Comparison of ENCODE assay signal across 23 mouse cellular contexts in the genomic region with DNA sequence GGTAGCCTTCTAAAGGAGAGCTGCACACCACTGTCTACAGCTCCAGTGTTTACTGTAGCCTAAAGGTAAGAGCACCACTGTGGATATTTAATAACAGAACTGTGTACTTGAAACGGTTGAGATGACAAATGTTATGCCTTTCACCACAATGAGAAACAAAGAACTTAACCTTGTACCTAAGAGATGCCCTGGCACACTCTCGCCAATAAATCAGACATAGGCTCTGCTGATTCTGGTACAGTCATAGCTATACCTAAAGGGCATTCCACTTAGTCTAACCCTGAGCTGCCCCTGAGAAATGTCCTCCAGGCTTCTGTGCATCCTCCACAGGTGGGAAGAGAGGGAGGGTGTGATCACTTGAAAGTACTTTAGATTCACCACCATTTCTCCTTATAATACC. TPM values are rescaled to one million over a fixed set of nuclear protein-coding genes. Genes with fewer than 3 reads are reported as not detected.
A peak's percentile ranks its signal among the peaks of the same experiment; 100 is the strongest.
DNase-seq lines count a peak whose midpoint lies in the region; ATAC-seq lines count a peak whose summit lies in the region.
"Had no signal": no experiment of that assay in that cellular context is flagged by ENCODE, and none has a peak within 500 bp of the region (broad histone marks: within the 10 kb centered on the region; RNA-seq: fewer than 3 reads in every experiment).

No protein-coding gene starts in this region.

- peak; percentile 49 to 76 for DNase-seq in adrenal gland, adult (ENCODE audit: inconsistent age in 2 of 2, low spot score in 1 of 2)
- no peak for DNase-seq in adrenal gland, postnatal 25 days
- DNase-seq in limb, embryonic 11.5 days (ENCODE audit: low spot score), result no peak
- no peak for DNase-seq in limb, embryonic 10.5 days (ENCODE audit: low spot score)
- peak; percentile 37 for DNase-seq in adrenal gland, postnatal 10 days
- no peak for DNase-seq in ovary, postnatal 14 days (ENCODE audit: low spot score)
- DNase-seq: B cell, adult 2 months; cerebellum, adult 18-20 months; cerebellum, adult 9-10 months; cerebellum, postnatal 14 days; forebrain, postnatal 0 days; gastrocnemius, adult 2 months; gastrocnemius, postnatal 14 days; heart, adult 11 months had no signal

- 84% methylated on average over 2 of the region's 2 CpGs for WGBS in limb, embryonic 11.5 days
- WGBS in limb, embryonic 10.5 days, result 88% methylated on average over 2 of the region's 2 CpGs

- no peak overlapping the region for H3K4me3 ChIP-seq in limb, embryonic 11.5 days (ENCODE audit: low read depth, low read length)
- no peak overlapping the region for H3K4me3 ChIP-seq in limb, embryonic 10.5 days
- H3K4me3 ChIP-seq: embryonic facial prominence, embryonic 12.5 days; embryonic facial prominence, embryonic 15.5 days; gastrocnemius, adult 2 months; hindbrain, embryonic 12.5 days; hindbrain, embryonic 15.5 days had no signal

- no peaks in the 10 kb centered on the region for H3K36me3 ChIP-seq in limb, embryonic 11.5 days (ENCODE audit: control insufficient read depth, insufficient read depth, low read length)
- H3K36me3 ChIP-seq in limb, embryonic 10.5 days, result no peaks in the 10 kb centered on the region
- H3K36me3 ChIP-seq: embryonic facial prominence, embryonic 12.5 days; embryonic facial prominence, embryonic 15.5 days; G1E; hindbrain, embryonic 12.5 days; hindbrain, embryonic 15.5 days had no signal

- H3K27me3 ChIP-seq in limb, embryonic 11.5 days (ENCODE audit: control insufficient read depth, insufficient read depth, low read length), result no peaks in the 10 kb centered on the region
- no peaks in the 10 kb centered on the region for H3K27me3 ChIP-seq in limb, embryonic 10.5 days (ENCODE audit: low read depth, poor library complexity, severe bottlenecking)
- H3K27me3 ChIP-seq: CH12.LX; embryonic facial prominence, embryonic 12.5 days; embryonic facial prominence, embryonic 15.5 days had no signal

- H3K9ac ChIP-seq in limb, embryonic 11.5 days (ENCODE audit: low read length), result 0 out of 2 replicates have a peak overlapping the region, but pooled peaks have one; percentile 18
- H3K9ac ChIP-seq: embryonic facial prominence, embryonic 12.5 days; embryonic facial prominence, embryonic 15.5 days; forebrain, postnatal 0 days; hindbrain, embryonic 12.5 days; hindbrain, embryonic 15.5 days had no signal

- H3K27ac ChIP-seq in limb, embryonic 11.5 days (replicated peaks; ENCODE audit: low read depth, low read length), result no peak overlapping the region
- no peak overlapping the region for H3K27ac ChIP-seq in limb, embryonic 10.5 days
- H3K27ac ChIP-seq: embryonic facial prominence, embryonic 12.5 days; embryonic facial prominence, embryonic 15.5 days; gastrocnemius, adult 2 months; hindbrain, embryonic 12.5 days; hindbrain, embryonic 15.5 days had no signal

- no peak for ATAC-seq in limb, embryonic 11.5 days (ENCODE audit: insufficient number of reproducible peaks, low FRiP score, low TSS enrichment, low read depth)
- ATAC-seq: forebrain, embryonic 14.5 days; forebrain, postnatal 0 days; intestine, postnatal 0 days had no signal

- no peaks in the 10 kb centered on the region for H3K4me1 ChIP-seq in limb, embryonic 11.5 days (ENCODE audit: control insufficient read depth, insufficient read depth, low read length)
- peaks cover 15% of the 10 kb centered on the region for H3K4me1 ChIP-seq in limb, embryonic 10.5 days
- H3K4me1 ChIP-seq: hindbrain, embryonic 12.5 days; hindbrain, embryonic 15.5 days had no signal

- no peak overlapping the region for H3K4me2 ChIP-seq in limb, embryonic 11.5 days (ENCODE audit: low read depth, severe bottlenecking)
- H3K4me2 ChIP-seq: embryonic facial prominence, embryonic 12.5 days; embryonic facial prominence, embryonic 15.5 days; heart, embryonic 11.5 days; hindbrain, embryonic 12.5 days; hindbrain, embryonic 15.5 days had no signal

- H3K9me3 ChIP-seq in limb, embryonic 11.5 days (ENCODE audit: control insufficient read depth, low read length), result no peaks in the 10 kb centered on the region
- H3K9me3 ChIP-seq in limb, embryonic 10.5 days (replicated peaks), result no peaks in the 10 kb centered on the region
- H3K9me3 ChIP-seq: embryonic facial prominence, embryonic 12.5 days; embryonic facial prominence, embryonic 15.5 days; G1E; hindbrain, embryonic 12.5 days; hindbrain, embryonic 15.5 days had no signal

RNA-seq across cellular contexts. Expression of gene Myof, which starts 8.7 kb away (rescaled TPM):
- 28.3 and 29.8 TPM in 2 replicates for total RNA-seq in adrenal gland, postnatal 25 days (2021)
- 3.1 and 4.0 TPM in 2 replicates for polyA plus RNA-seq in limb, embryonic 11.5 days (2014; fragmentation: Nextera tagmentation; extraction: Ambion mirVana)
- polyA plus RNA-seq in limb, embryonic 10.5 days (2016; fragmentation: Nextera tagmentation; extraction: Ambion mirVana), result 0.89 and 1.8 TPM in 2 replicates
- 10 to 100 TPM; 15.1 to 16.0 TPM for total RNA-seq in adrenal gland, postnatal 10 days (2021)
- polyA plus RNA-seq: G1E had no signal

RNA-seq across cellular contexts. Expression of gene Cep55, which starts 20.1 kb away (rescaled TPM):
- total RNA-seq in adrenal gland, postnatal 25 days (2021), result 3.7 and 7.4 TPM in 2 replicates
- 34.9 and 38.9 TPM in 2 replicates for polyA plus RNA-seq in limb, embryonic 11.5 days (2014; fragmentation: Nextera tagmentation; extraction: Ambion mirVana)
- 27.3 and 33.1 TPM in 2 replicates for polyA plus RNA-seq in limb, embryonic 10.5 days (2016; fragmentation: Nextera tagmentation; extraction: Ambion mirVana)
- total RNA-seq in adrenal gland, postnatal 10 days (2021), result 1 to 10 TPM; 7.1 to 7.7 TPM
- total RNA-seq: gastrocnemius, adult 2 months had no signal

Comparison
In these comparisons a context has a peak if more than half of its experiments do, and no peak if none do; other contexts are left out.
1. DNase-seq: peak in adrenal gland, adult (2 of 2) and adrenal gland, postnatal 10 days (single experiment); none in adrenal gland, postnatal 25 days (single experiment), limb, embryonic 11.5 days (single experiment), limb, embryonic 10.5 days (single experiment) and ovary, postnatal 14 days (single experiment).